Mouse (Mus musculus): ENCODE data around the gene Nt5c2. TPM values are rescaled to one million over a fixed set of nuclear protein-coding genes. Genes with fewer than 3 reads are reported as not detected.

The Nt5c2 gene
- polyA plus RNA-seq, 1 experiment from 2014 or later, result 23.0 TPM

- ATAC-seq, result no peak
- H3K9ac ChIP-seq (ENCODE audit: low read depth, low read length), result no peak overlapping the region
- 89% methylated on average over 3 of the region's 3 CpGs for WGBS
- H3K27me3 ChIP-seq (replicated peaks; ENCODE audit: control insufficient read depth, insufficient read depth, low read length), result no peaks in the 10 kb centered on the region
- TF ChIP-seq CTCF (IDR thresholded peaks at IDR 0.05; ENCODE audit: low read depth), result no peak
- no peaks in the 10 kb centered on the region for H3K9me3 ChIP-seq (ENCODE audit: control insufficient read depth)
- no peaks in the 10 kb centered on the region for H3K4me1 ChIP-seq (replicated peaks; ENCODE audit: control insufficient read depth, insufficient read depth, low read length)
- no peak overlapping the region for H3K27ac ChIP-seq (ENCODE audit: low read depth, low read length)
- no peaks in the 10 kb centered on the region for H3K36me3 ChIP-seq (ENCODE audit: control insufficient read depth, insufficient read depth)
- H3K4me3 ChIP-seq (ENCODE audit: low read depth, low read length), result no peak overlapping the region
- no peak overlapping the region for H3K4me2 ChIP-seq (replicated peaks; ENCODE audit: low read depth)
Observed at GRCm38 (mm10) chr19:46836085-46836484, 178.9 kb downstream of the Nt5c2 start.

GRCm38 (mm10) chr19:46835339-46835738, 179.6 kb downstream of the Nt5c2 start:
- Histone ChIP-seq H3K27ac (ENCODE audit: low read depth, low read length) (no peak overlapping the region), H3K4me1 (replicated peaks; ENCODE audit: control insufficient read depth, insufficient read depth, low read length) (no peaks in the 10 kb centered on the region), H3K4me3 (ENCODE audit: low read depth, low read length) (no peak overlapping the region), H3K9ac (ENCODE audit: low read depth, low read length) (no peak overlapping the region), H3K4me2 (replicated peaks; ENCODE audit: low read depth) (no peak overlapping the region), H3K36me3 (ENCODE audit: control insufficient read depth, insufficient read depth) (no peaks in the 10 kb centered on the region), H3K9me3 (ENCODE audit: control insufficient read depth) (no peaks in the 10 kb centered on the region), H3K27me3 (replicated peaks; ENCODE audit: control insufficient read depth, insufficient read depth, low read length) (no peaks in the 10 kb centered on the region)
- 70% methylated on average over 4 of the region's 4 CpGs for WGBS
- no peak for TF ChIP-seq CTCF (IDR thresholded peaks at IDR 0.05; ENCODE audit: low read depth)
- ATAC-seq, result no peak

- Histone ChIP-seq H3K4me2 (replicated peaks; ENCODE audit: low read depth) (no peak overlapping the region), H3K9ac (ENCODE audit: low read depth, low read length) (no peak overlapping the region), H3K36me3 (ENCODE audit: control insufficient read depth, insufficient read depth) (no peaks in the 10 kb centered on the region), H3K27ac (ENCODE audit: low read depth, low read length) (no peak overlapping the region), H3K9me3 (ENCODE audit: control insufficient read depth) (no peaks in the 10 kb centered on the region), H3K4me3 (ENCODE audit: low read depth, low read length) (no peak overlapping the region), H3K27me3 (replicated peaks; ENCODE audit: control insufficient read depth, insufficient read depth, low read length) (no peaks in the 10 kb centered on the region), H3K4me1 (replicated peaks; ENCODE audit: control insufficient read depth, insufficient read depth, low read length) (no peaks in the 10 kb centered on the region)
- ATAC-seq, result no peak
- 79% methylated on average over 5 of the region's 5 CpGs for WGBS
- TF ChIP-seq CTCF (IDR thresholded peaks at IDR 0.05; ENCODE audit: low read depth), result no peak
Observed at GRCm38 (mm10) chr19:46834301-46834700, 180.7 kb downstream of the Nt5c2 start.

Other genes with a start within 250 kb of the Nt5c2 start
- 4.1 and 4.7 TPM in 2 replicates for gene Ina, start 455 bp downstream of the Nt5c2 start, polyA plus RNA-seq (2015; fragmentation: Nextera tagmentation; extraction: Ambion mirVana)
- gene Pcgf6, start 35.8 kb upstream of the Nt5c2 start, polyA plus RNA-seq (2015; fragmentation: Nextera tagmentation; extraction: Ambion mirVana), result 9.4 and 14.4 TPM in 2 replicates
- gene Taf5, start 52.6 kb upstream of the Nt5c2 start, polyA plus RNA-seq (2015; fragmentation: Nextera tagmentation; extraction: Ambion mirVana), result 3.9 TPM in 2 replicates
- 2,827 and 3,144 TPM in 2 replicates for gene Usmg5, start 75.5 kb upstream of the Nt5c2 start, polyA plus RNA-seq (2015; fragmentation: Nextera tagmentation; extraction: Ambion mirVana)
- 4.3 and 5.2 TPM in 2 replicates for gene Pdcd11, start 75.6 kb upstream of the Nt5c2 start, polyA plus RNA-seq (2015; fragmentation: Nextera tagmentation; extraction: Ambion mirVana)
- gene Calhm2, start 123.1 kb upstream of the Nt5c2 start, polyA plus RNA-seq (2015; fragmentation: Nextera tagmentation; extraction: Ambion mirVana), result 2.6 and 3.0 TPM in 2 replicates
- gene Calhm1, start 129.1 kb upstream of the Nt5c2 start, polyA plus RNA-seq (2015; fragmentation: Nextera tagmentation; extraction: Ambion mirVana), result not detected in 2 replicates
- 0.43 and 0.95 TPM in 2 replicates for gene Calhm3, start 142.6 kb upstream of the Nt5c2 start, polyA plus RNA-seq (2015; fragmentation: Nextera tagmentation; extraction: Ambion mirVana)
- 2.4 and 2.6 TPM in 2 replicates for gene Neurl1a, start 163.7 kb upstream of the Nt5c2 start, polyA plus RNA-seq (2015; fragmentation: Nextera tagmentation; extraction: Ambion mirVana)

All from intestine, postnatal 0 days (tissue).